Mouse (Mus musculus) mature B cell (primary cell): ENCODE measurements around the gene Ahnak.

Experiments used
- in situ Hi-C: fragments of 300-500 bp; cut with MboI; formaldehyde crosslinking; loops from 2 replicates; pipeline ENCODE4 v1.14.3; 2019

Ahnak gene

DNA sequence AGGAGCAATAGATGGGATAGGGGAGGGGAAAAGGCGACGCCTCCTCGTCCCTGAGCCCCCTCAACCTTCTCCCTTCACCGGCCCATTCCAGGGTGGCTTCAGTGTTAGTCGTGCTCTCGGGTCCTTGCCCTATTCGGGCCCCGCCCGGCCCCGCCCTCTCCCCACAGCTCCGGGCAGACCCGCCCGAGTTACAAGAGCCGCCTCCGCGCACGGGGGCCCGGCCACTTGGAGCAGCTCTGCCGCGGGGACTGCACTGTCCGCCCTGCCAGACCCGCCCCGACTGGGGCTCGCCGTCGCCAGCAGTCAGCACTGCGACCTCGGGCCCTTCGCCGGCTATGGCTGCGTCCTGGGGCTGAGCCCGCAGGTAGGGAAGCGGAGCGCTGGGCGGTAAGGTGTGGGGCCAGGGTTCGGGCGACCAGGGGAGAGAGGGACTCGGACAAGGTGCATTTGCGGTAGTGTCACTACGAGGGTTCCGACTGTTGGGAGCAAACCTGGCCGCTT is at the start of gene Ahnak:
Gene Ahnak (plus strand): TSS at position 219 of the 501 bp plus-strand sequence.
- in situ Hi-C loops = no loop called here

DNA sequence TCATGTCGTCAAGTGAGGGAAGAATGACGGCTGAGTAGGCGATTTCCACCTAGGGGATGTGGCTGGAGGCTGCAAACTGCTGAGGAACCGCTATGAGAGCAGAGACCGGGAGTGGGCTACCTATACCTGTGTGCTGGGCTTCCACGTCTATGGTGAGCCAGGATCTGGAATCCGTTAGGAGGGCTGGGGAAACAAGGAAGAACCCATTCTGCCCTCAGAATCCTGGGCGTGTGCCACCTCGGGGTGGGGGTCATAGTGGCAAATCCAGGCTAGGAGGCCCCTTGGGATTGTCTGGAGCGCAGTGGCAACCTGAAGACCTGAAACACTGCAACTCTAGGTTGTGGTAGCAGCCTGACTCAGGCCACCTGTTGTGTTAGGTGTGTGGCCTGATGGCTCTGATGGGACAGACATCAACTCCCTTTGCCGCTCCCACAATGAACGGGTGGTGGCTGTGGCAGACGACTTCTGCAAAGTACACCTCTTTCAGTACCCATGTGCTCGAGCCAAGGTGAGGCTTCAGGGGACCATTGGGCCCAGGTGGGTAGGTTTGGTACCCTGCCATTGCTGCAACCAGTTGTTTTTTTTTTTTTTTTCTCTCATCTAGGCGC is 48.5 kb upstream of the Ahnak start:
- in situ Hi-C loops = no loop called here

DNA sequence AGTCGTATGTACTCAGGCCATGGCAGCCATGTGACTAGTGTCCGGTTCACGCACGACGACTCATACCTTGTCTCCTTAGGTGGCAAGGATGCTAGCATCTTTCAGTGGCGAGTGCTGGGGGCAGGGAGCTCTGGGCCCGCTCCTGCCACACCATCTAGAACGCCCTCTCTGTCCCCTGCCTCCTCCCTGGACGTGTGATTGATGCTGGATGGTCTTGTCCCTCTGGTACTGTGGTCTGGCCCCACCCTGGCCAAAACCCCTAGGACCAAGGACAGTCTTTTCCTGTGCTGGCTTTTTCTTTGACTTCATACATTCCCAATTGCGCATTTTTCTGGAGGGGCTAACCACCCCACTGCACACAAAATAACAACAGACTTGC is 48.0 kb upstream of the Ahnak start:
- in situ Hi-C loops = no loop called here

DNA sequence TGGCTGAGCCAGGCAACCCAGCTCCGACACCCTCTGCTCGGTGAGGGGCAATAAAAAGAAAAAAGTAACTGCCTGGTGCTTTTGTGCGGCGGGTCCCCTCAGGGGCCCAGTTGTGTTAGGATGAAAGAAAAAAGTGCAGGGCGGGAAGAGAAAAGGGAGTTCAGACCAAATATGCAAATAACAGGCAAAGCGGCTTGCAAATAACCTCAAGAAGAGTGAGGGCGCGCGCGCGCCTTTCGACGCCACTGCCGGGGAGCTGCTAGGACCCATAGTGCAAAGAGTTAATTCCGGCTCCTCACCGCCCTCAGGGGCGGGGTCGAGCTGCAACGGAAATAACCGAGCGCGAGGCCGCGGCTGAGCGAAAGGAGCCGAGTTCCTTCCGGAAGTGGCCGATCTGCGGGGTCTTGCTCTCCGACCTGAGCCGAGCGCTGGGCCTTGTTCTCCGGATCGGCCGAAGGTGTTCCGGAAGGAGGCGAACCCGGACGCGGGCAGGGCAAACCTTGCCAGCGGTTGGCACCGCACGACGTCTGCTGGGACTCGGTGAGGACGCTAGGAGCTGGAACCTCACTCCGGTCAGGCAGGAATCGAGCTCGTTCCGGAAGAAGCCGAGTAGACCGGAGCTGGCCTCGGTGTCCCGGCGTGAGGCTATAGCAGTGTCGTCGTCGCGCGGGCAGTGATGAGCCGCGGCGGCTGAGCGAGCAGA is 47.4 kb upstream of the Ahnak start, which contains the start of gene Mta2:
Gene Mta2 (plus strand): TSS at position 361 of the 703 bp plus-strand sequence.
- in situ Hi-C loops = no loop called here

DNA sequence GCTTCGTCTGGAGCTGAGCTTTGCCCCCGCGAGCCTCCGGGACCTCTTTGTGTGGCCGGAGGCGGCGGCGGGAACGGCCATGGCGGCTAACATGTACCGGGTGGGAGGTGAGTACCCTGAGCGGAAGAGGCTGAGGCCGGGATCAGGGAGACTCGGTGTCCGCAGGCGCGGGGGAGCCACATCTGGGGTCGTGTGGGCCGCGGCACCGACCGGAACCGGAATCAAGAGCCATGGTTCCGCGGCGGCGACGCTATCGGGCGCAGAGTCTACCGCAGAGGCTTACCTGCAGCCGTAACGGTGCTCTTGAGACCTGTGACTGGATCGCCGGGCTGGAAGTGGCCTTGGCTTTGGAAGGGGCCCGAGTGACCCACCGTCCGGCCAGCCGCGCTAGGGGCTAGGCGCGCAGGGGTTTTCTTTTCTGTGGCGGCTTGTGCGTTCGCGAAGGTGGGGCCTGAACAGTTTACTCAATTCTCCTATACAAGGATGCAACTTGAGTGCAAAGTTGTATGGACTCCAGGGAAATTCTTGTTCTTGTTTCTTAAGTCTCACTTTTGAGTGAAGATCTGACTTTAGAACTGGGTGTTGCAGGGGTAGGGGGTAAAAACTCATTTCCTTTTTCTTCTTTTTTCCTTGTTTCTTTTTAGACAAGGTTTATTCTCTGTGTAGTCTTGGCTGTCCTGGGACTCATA is 46.7 kb upstream of the Ahnak start:
- in situ Hi-C loops = no loop called here

DNA sequence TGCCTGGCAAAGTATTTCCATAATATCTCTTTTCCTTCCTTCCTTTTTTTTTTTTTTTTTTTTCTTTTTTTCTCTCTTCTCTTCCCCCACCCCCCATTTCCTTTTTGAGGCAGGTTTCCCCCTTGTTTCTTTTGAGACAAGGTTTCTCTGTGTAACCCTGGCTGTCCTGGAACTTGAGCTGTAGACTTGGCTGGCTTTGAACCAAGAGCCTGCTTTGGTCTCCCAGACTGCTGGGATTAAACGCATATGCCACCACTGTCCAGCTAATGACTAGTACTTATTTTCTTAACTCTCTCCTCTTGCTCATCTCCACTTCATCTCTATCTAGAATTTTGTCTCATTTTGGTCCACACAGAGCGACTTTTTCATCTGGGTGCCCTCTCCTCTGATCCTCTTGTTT is 46.0 kb upstream of the Ahnak start:
- in situ Hi-C loops = no loop called here

DNA sequence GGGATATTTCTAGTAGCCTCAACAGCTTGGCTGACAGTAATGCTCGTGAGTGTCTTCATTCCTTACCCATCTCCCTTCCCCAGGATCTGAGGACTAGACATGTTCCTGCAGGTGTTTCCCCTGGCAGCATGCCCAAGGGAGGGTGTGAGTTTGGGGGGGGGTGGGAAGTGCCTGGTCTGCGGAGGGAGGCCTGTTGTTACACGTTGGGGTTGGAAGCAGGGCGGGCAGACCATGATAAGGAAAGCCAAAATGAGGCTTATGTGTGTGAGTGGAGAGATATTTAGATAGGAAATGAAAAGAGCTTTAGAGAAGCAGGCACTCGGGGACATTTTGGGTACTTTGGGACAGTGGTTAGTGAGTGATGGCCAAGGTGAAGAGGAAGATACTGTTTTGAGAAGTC is 45.0 kb upstream of the Ahnak start:
- in situ Hi-C loops = no loop called here

DNA sequence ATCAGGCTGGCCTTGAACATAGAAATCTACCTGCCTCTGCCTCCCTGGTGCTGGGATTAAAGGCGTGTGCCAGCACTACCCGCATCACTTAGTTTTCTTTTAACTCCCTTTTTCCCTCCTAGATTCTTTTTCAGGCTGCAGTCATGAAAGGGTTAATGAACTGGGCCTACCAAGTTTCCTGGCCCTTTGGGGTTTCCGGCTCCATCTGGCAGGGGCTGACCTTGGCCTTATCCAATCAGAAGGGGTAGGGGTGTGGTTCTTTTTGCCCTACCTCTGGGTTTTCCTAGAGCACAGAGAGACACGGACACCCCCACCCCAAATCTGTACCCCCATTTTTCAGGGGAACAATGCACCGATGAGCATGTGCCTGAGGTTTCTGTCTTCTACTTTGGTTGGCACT is 44.3 kb upstream of the Ahnak start:
- in situ Hi-C loops = no loop called here

DNA sequence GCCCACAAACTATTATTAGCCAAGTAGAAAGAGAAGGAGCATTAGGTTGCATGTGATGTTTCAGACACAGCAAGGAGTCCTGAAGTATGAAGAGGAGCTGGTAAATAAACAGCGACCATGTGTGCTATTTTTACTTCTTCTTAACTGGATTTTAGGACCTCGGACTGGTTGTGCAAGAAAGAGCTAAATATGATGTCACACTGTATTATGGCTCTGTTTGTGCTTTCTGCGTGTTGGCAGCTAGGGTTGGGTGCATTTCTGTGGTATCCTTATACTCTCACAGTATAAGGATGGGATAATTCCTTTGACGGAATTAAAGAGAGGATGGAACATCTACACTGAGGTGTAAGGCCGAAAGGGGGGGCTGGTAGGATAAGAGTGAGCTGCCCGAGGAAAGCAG is 43.8 kb upstream of the Ahnak start:
- in situ Hi-C loops = no loop called here

DNA sequence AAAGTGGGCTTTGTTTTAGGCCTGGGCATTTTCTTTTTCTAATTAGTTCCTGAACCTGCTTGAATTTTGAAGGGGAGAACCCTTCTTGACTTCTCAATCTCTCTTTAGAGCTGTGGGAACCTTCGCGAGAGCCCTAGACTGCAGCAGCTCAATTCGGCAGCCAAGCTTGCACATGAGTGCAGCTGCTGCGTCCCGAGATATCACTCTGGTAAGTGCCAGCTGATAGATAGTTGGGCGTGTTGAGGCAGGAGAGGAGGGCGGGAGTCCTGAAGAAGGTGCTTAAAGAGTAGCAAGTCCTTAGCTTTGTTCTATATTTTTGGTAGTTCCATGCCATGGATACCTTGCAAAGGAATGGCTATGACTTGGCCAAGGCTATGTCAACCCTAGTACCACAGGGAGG is 42.2 kb upstream of the Ahnak start:
- in situ Hi-C loops = no loop called here

DNA sequence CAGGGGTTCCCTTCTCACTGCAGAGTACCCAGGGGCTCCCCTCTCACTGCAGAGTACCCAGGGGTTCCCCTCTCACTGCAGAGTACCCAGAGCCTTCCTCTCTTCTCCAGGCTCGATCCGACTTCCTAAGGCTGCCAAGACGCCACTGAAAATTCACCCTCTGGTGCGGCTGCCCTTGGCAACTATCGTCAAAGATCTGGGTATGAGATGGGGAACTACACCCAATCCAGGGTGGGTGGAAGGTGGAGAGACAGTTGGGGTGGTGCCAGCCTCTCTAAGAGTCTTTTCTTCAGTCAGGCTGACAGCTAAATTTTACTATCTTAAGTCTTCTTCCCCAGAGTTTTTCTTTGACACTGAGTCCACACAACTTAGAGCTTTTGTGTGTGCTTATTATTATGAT is 38.9 kb upstream of the Ahnak start:
- in situ Hi-C loops = no loop called here

DNA sequence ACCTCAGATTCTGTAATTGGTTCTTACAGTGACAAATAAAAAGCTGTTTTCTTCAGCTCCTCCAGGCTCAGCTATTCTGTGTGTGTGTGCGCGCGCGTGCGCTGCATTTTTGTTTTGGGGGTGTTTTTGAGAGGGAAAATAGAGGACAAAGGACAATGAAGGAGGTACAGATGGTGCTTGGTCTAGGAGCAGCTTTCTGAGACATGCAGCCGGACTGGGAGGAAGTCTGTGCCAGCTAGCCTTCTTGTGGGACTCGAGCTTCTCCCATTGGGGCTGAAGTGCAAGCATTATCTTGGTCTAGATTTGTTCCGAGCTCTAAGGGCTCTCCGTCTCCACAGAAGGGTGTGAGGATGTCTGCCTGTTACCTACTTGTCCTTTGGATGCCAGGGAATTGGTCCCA is 36.8 kb upstream of the Ahnak start:
- in situ Hi-C loops = no loop called here

DNA sequence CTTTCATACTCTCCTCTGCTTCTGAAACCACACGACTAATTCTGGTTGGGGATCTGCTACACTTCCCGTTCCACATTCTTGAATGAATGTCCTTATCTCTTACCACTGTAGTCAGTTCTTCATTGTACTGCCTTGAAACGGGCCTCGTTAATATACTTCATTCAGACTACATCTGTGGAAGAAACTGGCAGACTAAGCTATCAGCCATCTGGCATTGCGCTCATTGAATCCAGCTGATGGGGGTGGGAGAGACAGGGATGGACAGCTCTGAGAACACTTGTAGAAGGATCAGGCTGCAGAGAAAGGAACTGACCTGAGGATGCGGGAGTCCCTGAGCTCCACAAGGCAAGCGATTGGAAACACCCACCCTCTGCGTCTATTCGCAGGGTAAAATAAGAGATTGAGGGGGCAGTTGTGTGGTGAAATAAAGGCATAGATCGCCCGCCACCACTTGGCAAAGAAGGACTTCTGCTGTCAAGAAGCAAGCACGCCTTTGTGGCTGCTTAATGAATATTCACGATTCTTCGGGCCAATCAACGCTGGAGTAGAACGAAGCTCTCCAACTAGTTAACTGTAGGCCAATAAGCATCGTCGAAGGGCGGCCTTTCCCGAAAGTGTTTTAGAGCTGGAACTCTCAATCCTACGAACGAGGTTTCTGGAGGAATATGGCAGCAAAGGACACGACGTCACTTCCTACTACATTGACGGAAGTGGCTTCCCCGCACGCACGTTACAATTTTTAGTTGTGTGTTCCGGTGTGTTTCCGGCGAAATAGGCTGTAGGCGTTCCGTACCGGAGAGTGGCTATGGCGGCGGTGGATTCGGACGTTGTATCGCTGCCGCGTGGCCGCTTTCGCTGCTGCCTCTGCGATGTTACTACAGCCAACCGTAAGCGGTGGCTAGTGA is 35.7 kb upstream of the Ahnak start, which contains the start of gene Tut1:
Gene Tut1 (plus strand): TSS at position 713 of the 905 bp plus-strand sequence.
- in situ Hi-C loops = no loop called here

DNA sequence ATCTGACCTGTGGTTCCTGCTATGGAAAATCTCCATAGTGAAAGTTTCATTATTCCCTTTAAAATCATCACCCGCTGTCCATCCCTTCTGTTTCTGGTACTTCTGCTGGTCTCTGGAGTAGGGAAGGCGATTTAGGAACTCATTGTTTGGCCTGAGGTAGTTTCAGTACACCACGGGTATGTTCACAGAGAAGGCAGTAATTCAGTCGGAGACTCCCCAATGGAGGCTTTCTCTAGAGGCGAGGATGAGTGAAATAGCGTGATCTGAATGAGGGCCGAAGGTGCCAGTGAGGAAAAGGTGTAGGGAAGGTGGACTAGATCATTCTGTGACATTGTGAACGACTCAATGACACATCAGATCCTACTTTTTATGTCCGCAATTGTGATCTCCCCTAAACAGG is 34.9 kb upstream of the Ahnak start:
- in situ Hi-C loops = no loop called here

DNA sequence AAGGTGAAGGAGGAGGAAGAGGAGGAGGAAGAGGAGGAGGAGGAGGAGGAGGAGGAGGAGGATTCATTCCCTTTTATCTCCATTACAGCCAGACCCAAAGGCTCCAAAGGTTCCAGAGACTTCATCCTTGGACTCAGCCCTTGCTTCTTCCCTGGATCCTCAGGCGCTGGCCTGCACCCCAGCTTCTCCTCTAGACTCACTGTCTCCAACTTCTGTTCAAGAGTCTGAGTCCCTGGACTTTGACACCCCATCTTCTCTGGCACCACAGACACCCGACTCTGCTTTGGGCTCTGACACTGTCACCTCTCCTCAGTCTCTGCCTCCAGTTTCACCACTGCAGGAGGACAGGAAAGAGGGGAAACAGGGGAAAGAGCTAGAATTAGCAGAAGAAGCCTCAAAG is 26.8 kb upstream of the Ahnak start:
- in situ Hi-C loops = no loop called here

DNA sequence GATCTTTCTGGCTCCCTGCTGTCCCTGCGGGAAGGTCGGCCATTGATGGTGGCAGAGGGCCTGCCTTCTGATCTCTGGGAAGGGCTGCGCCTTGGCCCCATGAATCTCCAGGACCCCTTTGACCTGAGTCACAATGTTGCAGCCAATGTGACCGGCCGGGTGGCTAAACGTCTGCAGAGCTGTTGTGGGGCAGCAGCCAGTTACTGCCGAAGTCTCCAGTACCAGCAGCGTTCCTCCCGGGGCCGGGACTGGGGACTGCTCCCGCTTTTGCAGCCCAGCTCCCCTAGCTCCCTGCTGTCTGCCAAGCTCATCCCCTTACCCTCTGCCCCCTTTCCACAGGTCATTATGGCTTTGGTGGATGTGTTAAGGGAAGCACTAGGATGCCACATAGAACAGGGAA is 24.0 kb upstream of the Ahnak start:
- in situ Hi-C loops = no loop called here

DNA sequence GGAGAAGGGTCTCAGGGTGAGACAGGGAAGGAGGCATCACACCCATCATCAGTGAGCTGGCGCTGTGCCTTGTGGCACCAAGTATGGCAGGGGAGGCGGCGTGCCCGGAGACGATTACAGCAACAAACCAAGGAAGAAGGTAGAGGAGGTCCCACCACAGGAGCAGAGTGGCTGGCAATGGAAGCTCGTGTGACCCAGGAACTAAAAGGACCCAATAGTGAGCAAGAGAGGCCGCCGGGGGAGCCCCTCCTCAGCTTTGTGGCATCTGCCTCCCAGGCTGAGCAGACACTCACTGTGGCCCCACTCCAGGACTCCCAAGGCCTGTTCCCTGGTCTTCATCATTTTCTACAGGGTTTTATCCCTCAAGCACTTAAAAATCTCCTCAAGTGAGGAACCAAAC is 23.3 kb upstream of the Ahnak start:
- in situ Hi-C loops = no loop called here

DNA sequence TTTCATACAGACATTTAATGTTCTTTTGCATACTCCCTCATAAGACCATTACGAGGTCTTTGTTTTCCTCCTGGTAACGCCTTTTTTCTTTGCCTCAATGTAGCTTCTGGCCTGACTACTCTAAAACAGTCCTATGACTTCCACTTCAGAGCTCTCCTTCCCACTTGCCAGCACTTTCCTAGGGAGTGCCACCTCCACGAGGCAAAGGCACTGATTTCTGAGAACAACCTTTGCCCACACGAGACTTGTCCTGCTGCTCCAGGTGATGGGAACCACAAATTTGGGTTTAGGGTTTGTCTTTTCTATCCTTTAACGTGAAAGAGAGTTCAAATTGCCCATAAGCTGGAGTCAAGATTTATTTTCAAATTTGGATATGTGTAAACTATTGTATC is 22.9 kb upstream of the Ahnak start:
- in situ Hi-C loops = no loop called here

DNA sequence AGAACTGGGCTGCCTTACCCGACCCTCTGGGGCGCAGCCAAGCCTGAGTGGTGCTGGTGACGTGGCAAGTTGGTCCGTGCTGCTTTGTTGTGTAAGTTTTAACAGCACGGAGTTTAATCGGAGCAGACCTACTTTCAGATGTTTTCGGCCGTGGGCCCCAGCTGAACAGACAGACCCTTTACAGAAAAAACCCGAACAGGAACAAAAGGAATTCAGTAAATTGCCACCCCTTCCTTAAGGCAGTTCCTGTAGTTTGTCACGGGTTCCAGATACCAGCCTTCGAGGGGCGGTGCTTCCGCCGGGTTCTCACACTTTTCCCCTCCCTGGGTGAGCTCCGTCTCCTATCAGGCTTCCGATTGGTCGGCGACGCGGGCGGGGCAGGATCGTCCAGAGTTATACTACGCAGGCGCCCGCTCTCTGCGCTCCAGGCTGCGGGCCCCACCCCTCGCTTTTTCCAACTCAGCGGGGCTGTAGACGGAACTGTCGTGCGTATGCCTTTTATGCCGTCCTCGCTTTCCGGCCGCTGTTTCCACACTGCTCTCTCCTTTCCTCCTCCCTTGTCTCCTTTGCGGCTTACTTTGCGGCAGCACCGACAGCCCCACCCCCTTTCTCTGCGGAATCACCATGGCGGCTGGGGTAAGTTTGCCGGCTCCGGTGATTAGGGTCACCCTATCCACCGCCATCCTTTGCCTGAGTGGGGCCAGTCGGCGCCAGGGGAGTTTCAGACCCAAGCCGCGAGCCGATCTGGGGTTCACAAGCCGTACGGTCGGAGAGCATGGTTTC is 22.3 kb upstream of the Ahnak start, which contains the start of gene Eef1g:
Gene Eef1g (plus strand): TSS at position 452 of the 783 bp plus-strand sequence.
- in situ Hi-C loops = no loop called here

DNA sequence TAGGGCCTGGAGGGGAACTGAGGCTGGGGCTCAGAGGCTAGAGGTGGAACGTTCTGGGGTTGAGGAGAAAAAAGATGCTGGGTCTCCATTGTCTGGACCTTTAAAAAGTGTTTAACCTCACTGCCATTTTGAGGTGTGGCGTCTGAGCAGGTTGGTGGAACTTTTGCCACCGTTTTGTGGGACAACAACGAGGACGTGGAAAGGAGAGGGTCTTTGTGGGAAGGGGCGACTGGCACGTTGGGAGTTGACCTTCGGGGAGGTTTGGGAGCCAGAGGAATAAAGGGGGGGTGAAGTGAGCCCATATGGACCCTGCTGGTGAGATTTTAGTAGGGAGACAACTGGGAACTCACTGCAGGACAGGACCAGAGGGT is 21.7 kb upstream of the Ahnak start:
- in situ Hi-C loops = no loop called here

DNA sequence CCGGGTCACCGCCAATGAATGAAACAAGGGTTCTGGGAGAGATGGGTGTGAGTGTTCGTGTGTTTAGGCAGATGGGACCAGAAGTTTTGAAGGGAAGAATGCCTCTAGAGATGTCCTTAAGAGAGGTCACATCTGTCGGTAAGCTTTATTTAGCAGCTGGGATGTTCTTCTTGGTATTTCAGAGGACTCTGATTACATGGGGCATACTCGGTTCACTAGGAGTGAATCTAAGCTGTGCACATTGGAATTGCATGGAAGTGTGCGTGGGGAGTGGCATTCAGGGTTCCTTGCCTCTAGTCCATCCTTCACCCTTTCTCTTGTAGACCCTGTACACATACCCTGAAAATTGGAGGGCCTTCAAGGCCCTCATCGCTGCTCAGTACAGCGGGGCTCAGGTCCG is 21.2 kb upstream of the Ahnak start:
- in situ Hi-C loops = no loop called here
